Mouse (Mus musculus): Measurements from ENCODE around the gene Usp21. TPM values are rescaled to one million over a fixed set of nuclear protein-coding genes. Genes with fewer than 3 reads are reported as not detected.

The Usp21 gene
- polyA plus RNA-seq, 1 experiment from 2014 or later: 126 TPM

GRCm38 (mm10) chr1:171280250-171280915 lies 7.4 kb downstream of the Usp21 start:
- no peaks in the 10 kb centered on the region for H3K27me3 ChIP-seq (replicated peaks; ENCODE audit: control insufficient read depth, insufficient read depth, low read length)
- no peak overlapping the region for H3K27ac ChIP-seq (ENCODE audit: low read length)
- peak overlapping the region; percentile 72 for H3K4me3 ChIP-seq (replicated peaks; ENCODE audit: low read length)
- H3K36me3 ChIP-seq (ENCODE audit: control insufficient read depth, insufficient read depth): peaks cover 23% of the 10 kb centered on the region
- H3K4me2 ChIP-seq (ENCODE audit: low read length): peak overlapping the region; percentile 84
- WGBS: 1% methylated on average over 25 of the region's 25 CpGs
- peaks cover 20% of the 10 kb centered on the region for H3K4me1 ChIP-seq (replicated peaks; ENCODE audit: control insufficient read depth, insufficient read depth, low read length)
- H3K9ac ChIP-seq (replicated peaks; ENCODE audit: low read depth, low read length): peak overlapping the region; percentile 76
- H3K9me3 ChIP-seq (ENCODE audit: control insufficient read depth, low read length): no peaks in the 10 kb centered on the region
- no peak; the same call in 1 of the 2 replicates for ATAC-seq

DNA sequence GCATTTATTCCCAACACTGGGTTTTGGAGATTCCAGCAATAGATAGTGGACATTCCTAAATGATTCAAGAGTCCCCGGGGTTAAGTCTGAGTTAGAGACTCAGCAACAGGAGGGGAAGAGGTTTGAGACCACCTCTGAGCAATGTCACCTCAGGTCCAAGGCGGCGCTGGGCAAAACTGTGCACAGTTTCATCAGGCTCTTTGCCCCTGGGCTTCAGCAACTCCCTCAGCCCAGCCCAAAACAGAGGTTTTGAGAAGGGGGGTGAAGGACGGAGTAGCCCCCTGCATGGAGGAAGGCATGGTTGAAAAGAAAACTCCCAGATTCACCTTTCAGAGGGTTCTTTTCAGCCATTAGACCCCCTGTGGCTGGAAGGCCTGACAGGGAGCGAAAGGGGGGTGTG lies 8.1 kb downstream of the Usp21 start:
- Histone ChIP-seq H3K27ac (ENCODE audit: low read length) (no peak overlapping the region), H3K27me3 (replicated peaks; ENCODE audit: control insufficient read depth, insufficient read depth, low read length) (no peaks in the 10 kb centered on the region), H3K4me1 (replicated peaks; ENCODE audit: control insufficient read depth, insufficient read depth, low read length) (peaks cover 18% of the 10 kb centered on the region), H3K4me2 (ENCODE audit: low read length) (peak overlapping the region; percentile 84), H3K36me3 (ENCODE audit: control insufficient read depth, insufficient read depth) (peaks cover 18% of the 10 kb centered on the region), H3K4me3 (replicated peaks; ENCODE audit: low read length) (no peak overlapping the region), H3K9me3 (ENCODE audit: control insufficient read depth, low read length) (no peaks in the 10 kb centered on the region), H3K9ac (replicated peaks; ENCODE audit: low read depth, low read length) (no peak overlapping the region)
- no peak for ATAC-seq
- 46% methylated on average over 5 of the region's 5 CpGs for WGBS

DNA sequence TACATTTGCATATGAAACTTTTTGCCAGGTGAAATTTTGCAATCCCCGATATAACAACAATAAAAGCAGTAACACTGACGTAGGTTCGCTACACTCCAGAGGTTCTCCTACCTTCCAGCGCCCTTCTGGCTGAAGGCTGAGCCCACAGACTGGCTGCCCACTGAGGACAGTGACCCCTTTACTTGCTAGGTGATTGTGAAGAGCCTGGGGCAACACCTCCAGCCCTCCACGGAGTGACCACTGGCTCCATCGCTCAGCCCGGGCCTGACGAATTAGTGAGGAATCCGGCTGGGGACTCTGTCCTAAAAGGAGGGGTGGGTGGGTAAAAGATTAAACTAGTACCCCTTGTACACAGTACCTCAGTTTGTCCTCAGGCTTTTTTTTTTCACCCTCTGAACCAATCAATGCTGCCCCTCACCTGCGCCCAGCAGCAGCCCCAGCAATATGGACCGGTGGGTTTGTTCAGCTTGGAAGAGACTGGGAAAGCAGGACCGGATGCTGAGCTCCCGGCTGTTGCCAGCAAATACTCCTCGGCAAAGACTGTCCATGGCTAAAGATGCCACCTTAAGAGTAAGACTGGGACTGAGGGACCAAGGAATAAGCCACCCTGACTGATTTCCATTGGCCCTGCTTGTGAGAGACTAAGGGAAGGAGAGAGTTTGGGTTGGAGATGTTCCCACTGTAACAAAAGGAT lies 8.6 kb downstream of the Usp21 start:
- ATAC-seq: no peak
- no peaks in the 10 kb centered on the region for H3K9me3 ChIP-seq (ENCODE audit: control insufficient read depth, low read length)
- no peak overlapping the region for H3K27ac ChIP-seq (ENCODE audit: low read length)
- peaks cover 18% of the 10 kb centered on the region for H3K4me1 ChIP-seq (replicated peaks; ENCODE audit: control insufficient read depth, insufficient read depth, low read length)
- peaks cover 20% of the 10 kb centered on the region for H3K36me3 ChIP-seq (ENCODE audit: control insufficient read depth, insufficient read depth)
- H3K4me3 ChIP-seq (replicated peaks; ENCODE audit: low read length): no peak overlapping the region
- no peak overlapping the region for H3K4me2 ChIP-seq (ENCODE audit: low read length)
- 90% methylated on average over 14 of the region's 14 CpGs for WGBS
- no peaks in the 10 kb centered on the region for H3K27me3 ChIP-seq (replicated peaks; ENCODE audit: control insufficient read depth, insufficient read depth, low read length)
- no peak overlapping the region for H3K9ac ChIP-seq (replicated peaks; ENCODE audit: low read depth, low read length)

DNA sequence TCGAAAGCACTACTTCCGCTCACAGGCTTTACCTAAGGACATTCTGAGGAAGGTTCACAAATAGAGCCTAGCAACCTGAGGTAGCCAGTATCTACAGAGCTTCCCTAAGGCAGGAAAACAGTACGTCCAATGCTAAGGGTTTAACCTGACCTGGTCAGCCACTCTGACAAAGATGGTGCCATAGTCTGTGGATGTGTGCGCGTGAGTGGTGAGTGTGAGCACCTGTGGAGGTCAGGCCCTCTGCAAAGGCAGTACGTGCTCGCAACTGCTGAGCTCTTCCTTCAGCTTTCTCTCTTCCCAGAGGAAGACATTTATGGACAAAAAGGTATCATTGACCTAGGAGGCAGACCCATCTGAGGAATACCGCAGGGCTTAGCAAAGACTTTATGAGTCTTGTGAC lies 9.4 kb downstream of the Usp21 start:
- Histone ChIP-seq H3K36me3 (ENCODE audit: control insufficient read depth, insufficient read depth) (peaks cover 22% of the 10 kb centered on the region), H3K9ac (replicated peaks; ENCODE audit: low read depth, low read length) (no peak overlapping the region), H3K27ac (ENCODE audit: low read length) (no peak overlapping the region), H3K9me3 (ENCODE audit: control insufficient read depth, low read length) (no peaks in the 10 kb centered on the region), H3K27me3 (replicated peaks; ENCODE audit: control insufficient read depth, insufficient read depth, low read length) (no peaks in the 10 kb centered on the region), H3K4me2 (ENCODE audit: low read length) (no peak overlapping the region), H3K4me3 (replicated peaks; ENCODE audit: low read length) (no peak overlapping the region), H3K4me1 (replicated peaks; ENCODE audit: control insufficient read depth, insufficient read depth, low read length) (peaks cover 18% of the 10 kb centered on the region)
- no peak for ATAC-seq
- WGBS: 95% methylated on average over 8 of the region's 8 CpGs

GRCm38 (mm10) chr1:171277736-171278135 lies 10.1 kb downstream of the Usp21 start:
- Histone ChIP-seq H3K4me1 (replicated peaks; ENCODE audit: control insufficient read depth, insufficient read depth, low read length) (peaks cover 18% of the 10 kb centered on the region), H3K27ac (ENCODE audit: low read length) (no peak overlapping the region), H3K9me3 (ENCODE audit: control insufficient read depth, low read length) (no peaks in the 10 kb centered on the region), H3K36me3 (ENCODE audit: control insufficient read depth, insufficient read depth) (peaks cover 22% of the 10 kb centered on the region), H3K27me3 (replicated peaks; ENCODE audit: control insufficient read depth, insufficient read depth, low read length) (no peaks in the 10 kb centered on the region), H3K4me3 (replicated peaks; ENCODE audit: low read length) (no peak overlapping the region), H3K9ac (replicated peaks; ENCODE audit: low read depth, low read length) (no peak overlapping the region), H3K4me2 (ENCODE audit: low read length) (no peak overlapping the region)
- ATAC-seq: no peak
- WGBS: 90% methylated on average over 10 of the region's 10 CpGs

- Histone ChIP-seq H3K27ac (ENCODE audit: low read length) (no peak overlapping the region), H3K4me3 (replicated peaks; ENCODE audit: low read length) (no peak overlapping the region), H3K36me3 (ENCODE audit: control insufficient read depth, insufficient read depth) (peaks cover 26% of the 10 kb centered on the region), H3K4me2 (ENCODE audit: low read length) (no peak overlapping the region), H3K9ac (replicated peaks; ENCODE audit: low read depth, low read length) (no peak overlapping the region), H3K9me3 (ENCODE audit: control insufficient read depth, low read length) (no peaks in the 10 kb centered on the region), H3K4me1 (replicated peaks; ENCODE audit: control insufficient read depth, insufficient read depth, low read length) (peaks cover 20% of the 10 kb centered on the region), H3K27me3 (replicated peaks; ENCODE audit: control insufficient read depth, insufficient read depth, low read length) (no peaks in the 10 kb centered on the region)
- no peak for ATAC-seq
- WGBS: 96% methylated on average over 14 of the region's 14 CpGs
These were observed 11.6 kb downstream of the Usp21 start for GRCm38 (mm10) chr1:171276110-171276748.

DNA sequence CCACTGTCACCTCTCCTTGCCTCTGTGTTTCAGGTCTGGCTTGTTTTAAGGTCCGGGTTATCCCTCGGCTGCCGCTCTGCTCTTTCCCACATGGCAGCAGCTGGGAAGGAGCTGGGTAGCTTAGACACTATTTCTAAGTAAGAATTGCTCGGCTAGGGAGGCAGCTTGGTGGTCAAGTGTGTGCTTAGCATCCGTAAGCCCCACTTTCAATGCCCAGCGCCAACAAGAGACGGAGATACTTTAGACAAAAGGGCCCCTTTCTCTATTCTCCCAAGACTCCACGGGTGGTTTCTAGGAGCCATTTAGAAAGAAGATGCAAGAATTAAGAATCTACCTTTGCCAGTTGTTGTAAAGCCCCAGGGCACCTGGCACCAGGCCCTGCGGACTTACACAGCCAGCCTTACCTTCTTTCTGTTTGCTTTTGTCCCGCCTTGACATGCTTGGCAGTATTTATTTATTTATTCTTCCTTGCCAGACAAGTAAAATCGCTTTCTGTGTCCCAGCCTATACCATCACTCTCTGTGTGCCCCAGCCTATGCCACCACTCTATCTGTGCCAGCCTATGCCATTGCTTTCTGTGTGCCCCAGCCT lies 12.6 kb downstream of the Usp21 start:
- Histone ChIP-seq H3K36me3 (ENCODE audit: control insufficient read depth, insufficient read depth) (peaks cover 26% of the 10 kb centered on the region), H3K27me3 (replicated peaks; ENCODE audit: control insufficient read depth, insufficient read depth, low read length) (no peaks in the 10 kb centered on the region), H3K9me3 (ENCODE audit: control insufficient read depth, low read length) (no peaks in the 10 kb centered on the region), H3K4me1 (replicated peaks; ENCODE audit: control insufficient read depth, insufficient read depth, low read length) (peaks cover 23% of the 10 kb centered on the region), H3K27ac (ENCODE audit: low read length) (no peak overlapping the region), H3K4me3 (replicated peaks; ENCODE audit: low read length) (no peak overlapping the region), H3K9ac (replicated peaks; ENCODE audit: low read depth, low read length) (no peak overlapping the region), H3K4me2 (ENCODE audit: low read length) (no peak overlapping the region)
- 70% methylated on average over 11 of the region's 11 CpGs for WGBS
- ATAC-seq: no peak

DNA sequence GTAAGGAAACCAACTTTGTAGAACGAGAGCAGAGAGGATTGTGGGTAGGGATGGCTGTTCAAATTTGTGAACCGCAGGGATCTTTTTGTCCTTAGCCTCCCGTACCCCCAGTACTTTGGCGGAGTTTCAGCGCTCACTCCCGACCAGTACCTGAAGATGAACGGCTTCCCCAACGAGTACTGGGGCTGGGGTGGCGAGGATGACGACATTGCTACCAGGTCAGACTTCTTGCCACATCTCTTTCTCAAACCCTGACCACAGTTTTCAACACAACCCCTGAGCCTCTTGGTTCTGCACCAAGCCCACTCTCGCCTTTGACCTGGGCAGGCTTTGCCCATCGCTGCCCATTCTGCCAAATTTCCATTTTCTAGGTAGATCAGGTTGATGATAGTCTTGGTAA lies 13.6 kb downstream of the Usp21 start:
- WGBS: 90% methylated on average over 12 of the region's 12 CpGs
- peaks cover 22% of the 10 kb centered on the region for H3K4me1 ChIP-seq (replicated peaks; ENCODE audit: control insufficient read depth, insufficient read depth, low read length)
- no peak for ATAC-seq
- no peak overlapping the region for H3K27ac ChIP-seq (ENCODE audit: low read length)
- H3K9me3 ChIP-seq (ENCODE audit: control insufficient read depth, low read length): no peaks in the 10 kb centered on the region
- H3K9ac ChIP-seq (replicated peaks; ENCODE audit: low read depth, low read length): no peak overlapping the region
- no peak overlapping the region for H3K4me3 ChIP-seq (replicated peaks; ENCODE audit: low read length)
- H3K27me3 ChIP-seq (replicated peaks; ENCODE audit: control insufficient read depth, insufficient read depth, low read length): no peaks in the 10 kb centered on the region
- H3K4me2 ChIP-seq (ENCODE audit: low read length): no peak overlapping the region
- peaks cover 26% of the 10 kb centered on the region for H3K36me3 ChIP-seq (ENCODE audit: control insufficient read depth, insufficient read depth)

DNA sequence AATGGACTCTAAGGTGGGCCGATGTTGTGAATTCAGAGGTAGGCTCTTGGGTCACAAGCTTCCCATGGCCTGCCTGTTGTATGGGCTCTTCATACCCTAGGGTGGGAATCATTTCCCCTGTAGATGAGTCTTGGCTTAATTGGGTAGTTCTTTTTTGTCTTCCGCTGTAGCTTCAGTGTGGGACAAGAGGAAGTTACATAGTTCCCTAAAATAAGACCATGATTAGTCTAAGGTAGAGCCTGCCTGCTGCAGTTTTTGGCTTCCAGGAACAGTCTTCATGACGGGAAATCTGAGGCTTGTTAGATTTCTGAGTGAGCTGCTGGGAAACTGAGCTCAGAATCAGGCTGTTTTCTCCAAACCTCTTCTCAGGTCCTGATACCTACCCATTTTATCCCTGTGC lies 15.7 kb downstream of the Usp21 start:
- Histone ChIP-seq H3K4me1 (replicated peaks; ENCODE audit: control insufficient read depth, insufficient read depth, low read length) (peaks cover 22% of the 10 kb centered on the region), H3K4me2 (ENCODE audit: low read length) (no peak overlapping the region), H3K9me3 (ENCODE audit: control insufficient read depth, low read length) (no peaks in the 10 kb centered on the region), H3K36me3 (ENCODE audit: control insufficient read depth, insufficient read depth) (peaks cover 26% of the 10 kb centered on the region), H3K27ac (ENCODE audit: low read length) (no peak overlapping the region), H3K4me3 (replicated peaks; ENCODE audit: low read length) (no peak overlapping the region), H3K27me3 (replicated peaks; ENCODE audit: control insufficient read depth, insufficient read depth, low read length) (no peaks in the 10 kb centered on the region), H3K9ac (replicated peaks; ENCODE audit: low read depth, low read length) (no peak overlapping the region)
- WGBS: 94% methylated on average over 3 of the region's 3 CpGs
- no peak for ATAC-seq
